Mouse (Mus musculus) cerebellum, adult 11-12 months (tissue): ENCODE results near the gene Tmigd1.
A peak's percentile ranks its signal among the peaks of the same experiment; 100 is the strongest.

Source experiments
- DNase-seq: peaks from one replicate; pipeline ENCODE4 v3.0.0; 2022

The Tmigd1 gene

GRCm38 (mm10) chr11:76901579-76902361, at the start of gene Tmigd1:
TSS of gene Tmigd1 (plus strand) at chr11:76902159.
- no peak for DNase-seq

- no peak for DNase-seq
These were observed 47.3 kb upstream of the Tmigd1 start for GRCm38 (mm10) chr11:76854475-76855341.

GRCm38 (mm10) chr11:76856601-76857000, 45.4 kb upstream of the Tmigd1 start:
- DNase-seq = no peak

GRCm38 (mm10) chr11:76857111-76857510, 44.8 kb upstream of the Tmigd1 start:
- DNase-seq = no peak

- DNase-seq = no peak
These were observed 43.2 kb upstream of the Tmigd1 start for GRCm38 (mm10) chr11:76858781-76859180.

- no peak for DNase-seq
These were observed 42.7 kb upstream of the Tmigd1 start for GRCm38 (mm10) chr11:76859261-76859660.

GRCm38 (mm10) chr11:76861185-76861584, 40.8 kb upstream of the Tmigd1 start:
- peak; percentile 62 for DNase-seq

GRCm38 (mm10) chr11:76872556-76873234, 29.3 kb upstream of the Tmigd1 start:
- DNase-seq = no peak

- no peak for DNase-seq
These were observed 28.1 kb upstream of the Tmigd1 start for GRCm38 (mm10) chr11:76873865-76874264.

- DNase-seq = no peak
These were observed 27.2 kb upstream of the Tmigd1 start for GRCm38 (mm10) chr11:76874766-76875165.

GRCm38 (mm10) chr11:76879816-76880215, 22.1 kb upstream of the Tmigd1 start:
- DNase-seq = no peak

- no peak for DNase-seq
These were observed 17.5 kb upstream of the Tmigd1 start for GRCm38 (mm10) chr11:76884451-76884850.

GRCm38 (mm10) chr11:76889339-76890164, 12.4 kb upstream of the Tmigd1 start:
- DNase-seq = no peak

GRCm38 (mm10) chr11:76891171-76891570, 10.8 kb upstream of the Tmigd1 start:
- DNase-seq = no peak

- no peak for DNase-seq
These were observed 10.1 kb upstream of the Tmigd1 start for GRCm38 (mm10) chr11:76891738-76892349.

GRCm38 (mm10) chr11:76892972-76893371, 9.0 kb upstream of the Tmigd1 start:
- no peak for DNase-seq

- no peak for DNase-seq
These were observed 8.4 kb upstream of the Tmigd1 start for GRCm38 (mm10) chr11:76893570-76893969.

GRCm38 (mm10) chr11:76894240-76894639, 7.7 kb upstream of the Tmigd1 start:
- DNase-seq = peak; percentile 52

- no peak for DNase-seq
These were observed 5.6 kb upstream of the Tmigd1 start for GRCm38 (mm10) chr11:76896360-76896759.

- no peak for DNase-seq
These were observed 4.8 kb upstream of the Tmigd1 start for GRCm38 (mm10) chr11:76897126-76897525.

- no peak for DNase-seq
These were observed 4.1 kb upstream of the Tmigd1 start for GRCm38 (mm10) chr11:76897871-76898270.

GRCm38 (mm10) chr11:76898751-76899150, 3.2 kb upstream of the Tmigd1 start:
- DNase-seq = no peak
